Mouse (Mus musculus): ENCODE results near the gene Gm10300. TPM values are rescaled to one million over a fixed set of nuclear protein-coding genes. Genes with fewer than 3 reads are reported as not detected.

Gene Gm10300
- total and polyA plus RNA-seq, 3 experiments, result 0.08 TPM; not detected in 2

DNA sequence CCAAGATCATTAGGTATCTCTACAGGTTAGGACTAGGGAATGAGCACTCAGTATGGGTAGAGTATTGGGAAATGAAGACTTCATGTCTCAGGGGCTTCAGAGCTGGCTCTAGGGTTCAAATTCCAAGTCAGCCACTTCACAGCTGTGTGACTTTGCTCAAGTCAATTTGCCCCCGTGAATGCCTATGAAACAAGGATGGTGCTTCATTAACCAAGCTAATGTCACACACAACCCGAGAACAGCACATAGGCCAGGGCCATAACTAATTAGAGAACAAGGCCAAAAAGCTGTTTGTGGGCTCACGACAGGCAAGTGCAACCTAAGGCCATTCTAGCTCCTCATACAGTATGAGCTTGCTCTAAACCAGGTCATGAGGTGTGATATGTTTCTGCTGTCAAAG lies 2.3 kb upstream of the Gm10300 start:
- Histone ChIP-seq H3K4me3 (replicated peaks in 1 of 3; ENCODE audit: low read depth in 2 of 3, low read length in 2 of 3, poor library complexity in 1 of 3) (no peak overlapping the region), H3K9me3 (replicated peaks; ENCODE audit: low read length) (no peaks in the 10 kb centered on the region), H3K36me3 (replicated peaks in 1 of 2; ENCODE audit: control insufficient read depth in 1 of 2, insufficient read depth in 1 of 2, low read length in 1 of 2) (peaks cover 0 to 24% of the 10 kb centered on the region in 2 experiments), H3K9ac (ENCODE audit: insufficient read depth, low read depth) (no peak overlapping the region), H3K4me2 (ENCODE audit: insufficient read depth, low read depth, poor library complexity, severe bottlenecking) (no peak overlapping the region), H3K27ac (ENCODE audit: insufficient read depth, low read depth) (no peak overlapping the region), H3K27me3 (replicated peaks) (no peaks in the 10 kb centered on the region), H3K79me2 (replicated peaks; ENCODE audit: control insufficient read depth, extremely low read depth, insufficient read depth, poor library complexity, severe bottlenecking) (no peaks in the 10 kb centered on the region), H3K4me1 (ENCODE audit: control insufficient read depth in 1 of 2, insufficient read depth in 2 of 2) (peaks cover 4 to 25% of the 10 kb centered on the region in 2 experiments)
- dilution Hi-C loops (cut with MboI; ENCODE audit: extremely low pct_ligation_motif_present, extremely low pct_unique_long_range_greater_than_20kb, low sequenced_read_pairs) (no loop called here), in situ Hi-C loops (cut with MboI; ENCODE audit: low pct_ligation_motif_present, low pct_unique_long_range_greater_than_20kb, low sequenced_read_pairs) (loop anchor here (10.0 kb wide), 1 partner anchor 167 kb away; no protein-coding TSS in a partner anchor)
- no peak for DNase-seq (ENCODE audit: extremely low read depth)
- TF ChIP-seq ZC3H11A (IDR thresholded peaks at IDR 0.05; ENCODE audit: low read depth, low read length) (no peak), EP300 (IDR thresholded peaks at IDR 0.05; ENCODE audit: low read length) (no peak), GABPA (IDR thresholded peaks at IDR 0.05; ENCODE audit: insufficient replicate concordance, low read depth, low read length) (no peak), CHD1 (IDR thresholded peaks at IDR 0.05; ENCODE audit: low read depth, low read length) (no peak), TCF12 (IDR thresholded peaks at IDR 0.05; ENCODE audit: low read depth, low read length) (no peak), SMC3 (IDR thresholded peaks at IDR 0.05; ENCODE audit: low read depth, low read length) (no peak), MAX (IDR thresholded peaks at IDR 0.05; ENCODE audit: low read length) (no peak), NRF1 (IDR thresholded peaks at IDR 0.05; ENCODE audit: low read depth, low read length) (no peak), MXI1 (IDR thresholded peaks at IDR 0.05; ENCODE audit: low read depth, low read length) (no peak), POLR2A (IDR thresholded peaks at IDR 0.05; ENCODE audit: low read depth, low read length) (no peak)

DNA sequence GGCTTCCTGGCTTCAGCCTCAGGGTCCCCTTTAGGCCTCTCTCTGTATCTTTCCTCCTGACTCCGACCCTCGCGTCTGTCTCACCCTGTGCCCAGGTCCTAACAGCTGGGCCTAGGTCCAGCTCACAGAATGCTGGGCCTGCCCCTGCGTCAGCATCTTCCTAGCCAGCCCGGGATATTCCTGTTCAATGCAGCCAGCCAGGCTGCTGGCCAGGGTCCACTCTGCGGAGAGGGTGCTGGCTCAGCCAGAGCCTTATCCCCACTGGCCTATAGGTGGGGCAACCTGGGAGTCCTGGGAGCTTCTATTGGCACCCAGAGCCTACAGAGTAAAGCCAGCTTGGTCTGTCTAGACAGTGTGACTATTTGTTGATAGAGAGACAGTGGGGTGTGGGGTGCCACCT lies 1.6 kb upstream of the Gm10300 start:
- no peak for DNase-seq (ENCODE audit: extremely low read depth)
- in situ Hi-C loops (cut with MboI; ENCODE audit: low pct_ligation_motif_present, low pct_unique_long_range_greater_than_20kb, low sequenced_read_pairs), result loop anchor here (10.0 kb wide), 1 partner anchor 168 kb away; no protein-coding TSS in a partner anchor
- no peaks in the 10 kb centered on the region for H3K9me3 ChIP-seq (replicated peaks; ENCODE audit: low read length)
- no peak overlapping the region for H3K4me3 ChIP-seq (replicated peaks in 1 of 3; ENCODE audit: low read depth in 2 of 3, low read length in 2 of 3, poor library complexity in 1 of 3)
- dilution Hi-C loops (cut with MboI; ENCODE audit: extremely low pct_ligation_motif_present, extremely low pct_unique_long_range_greater_than_20kb, low sequenced_read_pairs), result no loop called here
- no peak overlapping the region for H3K9ac ChIP-seq (ENCODE audit: insufficient read depth, low read depth)
- peaks cover 4 to 30% of the 10 kb centered on the region in 2 experiments for H3K4me1 ChIP-seq (ENCODE audit: control insufficient read depth in 1 of 2, insufficient read depth in 2 of 2)
- TF ChIP-seq MEF2A (IDR thresholded peaks at IDR 0.05; ENCODE audit: borderline replicate concordance, low read depth, low read length) (no peak), GABPA (IDR thresholded peaks at IDR 0.05; ENCODE audit: insufficient replicate concordance, low read depth, low read length) (no peak), MAX (IDR thresholded peaks at IDR 0.05; ENCODE audit: low read length) (no peak), IRF4 (IDR thresholded peaks at IDR 0.05; ENCODE audit: low read depth, low read length) (no peak), RCOR1 (conservative IDR thresholded peaks at IDR 0.05; ENCODE audit: low read depth, low read length) (no peak), ELF1 (IDR thresholded peaks at IDR 0.05; ENCODE audit: low read depth, low read length) (no peak), PAX5 (IDR thresholded peaks at IDR 0.05; ENCODE audit: low read length) (no peak), MAFK (IDR thresholded peaks at IDR 0.05; ENCODE audit: insufficient replicate concordance, low read length) (no peak), MYC (IDR thresholded peaks at IDR 0.05; ENCODE audit: low read depth, low read length) (no peak), ZKSCAN1 (IDR thresholded peaks at IDR 0.05; ENCODE audit: borderline replicate concordance, low read depth, low read length) (no peak), E2F4 (IDR thresholded peaks at IDR 0.05; ENCODE audit: insufficient replicate concordance, low read depth, low read length) (no peak), RAD21 (IDR thresholded peaks at IDR 0.05; ENCODE audit: low read depth, low read length) (no peak), BHLHE40 (IDR thresholded peaks at IDR 0.05; ENCODE audit: low read depth, low read length) (no peak), HCFC1 (IDR thresholded peaks at IDR 0.05; ENCODE audit: low read depth, low read length) (no peak), SMC3 (IDR thresholded peaks at IDR 0.05; ENCODE audit: low read depth, low read length) (no peak), CTCF (conservative IDR thresholded peaks at IDR 0.05 in 1 of 2, IDR thresholded peaks at IDR 0.05 in 1 of 2; ENCODE audit: low read depth in 2 of 2, low read length in 2 of 2) (no peak), ZNF384 (IDR thresholded peaks at IDR 0.05; ENCODE audit: low read depth, low read length) (no peak), MXI1 (IDR thresholded peaks at IDR 0.05; ENCODE audit: low read depth, low read length) (no peak)
- H3K79me2 ChIP-seq (replicated peaks; ENCODE audit: control insufficient read depth, extremely low read depth, insufficient read depth, poor library complexity, severe bottlenecking), result no peaks in the 10 kb centered on the region
- peaks cover 0 to 17% of the 10 kb centered on the region in 2 experiments for H3K36me3 ChIP-seq (replicated peaks in 1 of 2; ENCODE audit: control insufficient read depth in 1 of 2, insufficient read depth in 1 of 2, low read length in 1 of 2)
- no peak overlapping the region for H3K4me2 ChIP-seq (ENCODE audit: insufficient read depth, low read depth, poor library complexity, severe bottlenecking)
- no peak overlapping the region for H3K27ac ChIP-seq (ENCODE audit: insufficient read depth, low read depth)
- H3K27me3 ChIP-seq (replicated peaks), result no peaks in the 10 kb centered on the region

Data from CH12.LX (cell line).